Mouse (Mus musculus): ENCODE measurements around the gene A3galt2.
A peak's percentile ranks its signal among the peaks of the same experiment; 100 is the strongest.

Gene A3galt2

GRCm38 (mm10) chr4:128728431-128728851 is 26.7 kb upstream of the A3galt2 start:
- DNase-seq = no peak

- DNase-seq = peak; percentile 41
These were observed 26.0 kb upstream of the A3galt2 start for GRCm38 (mm10) chr4:128729033-128729708.

- DNase-seq = peak; percentile 67
These were observed 25.5 kb upstream of the A3galt2 start for GRCm38 (mm10) chr4:128729709-128730037.

GRCm38 (mm10) chr4:128730271-128730670 is 24.9 kb upstream of the A3galt2 start:
- DNase-seq = no peak

GRCm38 (mm10) chr4:128732794-128733193 is 22.4 kb upstream of the A3galt2 start:
- no peak for DNase-seq

- DNase-seq = peak; percentile 65
These were observed 21.7 kb upstream of the A3galt2 start for GRCm38 (mm10) chr4:128733496-128733895.

GRCm38 (mm10) chr4:128734217-128734616 is 20.9 kb upstream of the A3galt2 start:
- DNase-seq = peak; percentile 94

- DNase-seq = peak; percentile 55
These were observed 20.2 kb upstream of the A3galt2 start for GRCm38 (mm10) chr4:128734721-128735671.

GRCm38 (mm10) chr4:128737137-128737589 is 18.0 kb upstream of the A3galt2 start:
- DNase-seq = no peak

- no peak for DNase-seq
These were observed 17.1 kb upstream of the A3galt2 start for GRCm38 (mm10) chr4:128737825-128738610.

GRCm38 (mm10) chr4:128740878-128741277 is 14.3 kb upstream of the A3galt2 start:
- no peak for DNase-seq

GRCm38 (mm10) chr4:128741906-128742305 is 13.3 kb upstream of the A3galt2 start:
- no peak for DNase-seq

GRCm38 (mm10) chr4:128742379-128742970 is 12.7 kb upstream of the A3galt2 start:
- DNase-seq = no peak

GRCm38 (mm10) chr4:128743031-128743626 is 12.0 kb upstream of the A3galt2 start:
- DNase-seq = no peak

GRCm38 (mm10) chr4:128745160-128745559 is 10.0 kb upstream of the A3galt2 start:
- DNase-seq = no peak

GRCm38 (mm10) chr4:128747614-128748270 is 7.4 kb upstream of the A3galt2 start:
- no peak for DNase-seq

GRCm38 (mm10) chr4:128748309-128748708 is 6.9 kb upstream of the A3galt2 start:
- no peak for DNase-seq

- no peak for DNase-seq
These were observed 4.2 kb upstream of the A3galt2 start for GRCm38 (mm10) chr4:128751006-128751405.

- DNase-seq = no peak
These were observed 3.0 kb upstream of the A3galt2 start for GRCm38 (mm10) chr4:128752031-128752757.

GRCm38 (mm10) chr4:128753571-128753970 is 1.6 kb upstream of the A3galt2 start:
- DNase-seq = no peak

- DNase-seq = no peak
These were observed 736 bp downstream of the A3galt2 start for GRCm38 (mm10) chr4:128755900-128756299.

Measured in lung, postnatal 10 days (tissue).